Mouse (Mus musculus): Measurements from ENCODE around the gene Olfr311.

The Olfr311 gene

DNA sequence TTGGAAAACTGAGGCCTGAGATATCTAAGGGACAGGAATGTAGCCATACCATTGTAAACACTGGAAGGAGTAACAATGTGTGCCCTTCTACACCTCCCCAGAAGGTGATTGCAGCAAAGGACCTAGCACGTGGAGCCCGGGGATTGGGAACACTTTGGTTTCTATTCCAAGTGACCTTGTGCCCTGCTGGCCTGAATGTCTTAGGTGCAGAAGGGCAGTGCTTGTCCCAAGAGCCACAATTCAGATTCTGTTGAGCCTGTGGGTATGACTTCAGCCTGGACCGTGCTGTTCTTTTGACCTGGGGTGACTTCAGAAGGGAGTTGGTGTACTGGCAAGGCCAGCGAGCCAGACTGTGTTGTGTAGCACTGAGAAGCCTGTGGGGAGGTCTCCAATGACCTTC, 31.9 kb downstream of the Olfr311 start:
- DNase-seq (ENCODE audit: low read depth, low spot score) = no peak

- DNase-seq (ENCODE audit: low read depth, low spot score) = no peak
These were observed 44.7 kb downstream of the Olfr311 start for GRCm38 (mm10) chr11:58883756-58884155.

DNA sequence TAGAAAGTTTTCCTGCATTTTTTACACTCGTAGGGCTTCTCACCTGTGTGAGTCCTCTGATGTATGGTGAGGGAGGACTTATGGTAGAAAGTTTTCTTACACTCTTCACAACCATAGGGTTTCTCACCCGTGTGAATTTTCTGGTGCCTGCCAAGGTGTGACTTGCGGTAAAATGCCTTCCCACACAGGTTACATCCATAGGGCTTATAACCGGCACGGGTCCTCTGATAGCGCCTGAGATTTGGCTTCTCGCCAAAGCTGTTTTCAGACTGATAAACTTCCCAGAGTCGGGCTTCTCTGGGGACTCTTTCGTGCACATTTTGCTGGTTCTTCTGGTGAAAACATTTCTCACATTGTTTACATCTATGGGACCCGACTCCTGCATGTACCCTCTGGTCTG, 51.5 kb downstream of the Olfr311 start:
- DNase-seq (ENCODE audit: low read depth, low spot score) = no peak

Data from WW6 (cell line).